Mouse (Mus musculus): ENCODE results near the gene Basp1. TPM values are rescaled to one million over a fixed set of nuclear protein-coding genes. Genes with fewer than 3 reads are reported as not detected.

Basp1 gene
- 119 TPM for polyA plus RNA-seq (2014; fragmentation: Illumina TruSeq; extraction: RNeasy Lipid Tissue Mini Kit (QIAGEN cat#74804); ENCODE audit: low read depth, low replicate concordance)

DNA sequence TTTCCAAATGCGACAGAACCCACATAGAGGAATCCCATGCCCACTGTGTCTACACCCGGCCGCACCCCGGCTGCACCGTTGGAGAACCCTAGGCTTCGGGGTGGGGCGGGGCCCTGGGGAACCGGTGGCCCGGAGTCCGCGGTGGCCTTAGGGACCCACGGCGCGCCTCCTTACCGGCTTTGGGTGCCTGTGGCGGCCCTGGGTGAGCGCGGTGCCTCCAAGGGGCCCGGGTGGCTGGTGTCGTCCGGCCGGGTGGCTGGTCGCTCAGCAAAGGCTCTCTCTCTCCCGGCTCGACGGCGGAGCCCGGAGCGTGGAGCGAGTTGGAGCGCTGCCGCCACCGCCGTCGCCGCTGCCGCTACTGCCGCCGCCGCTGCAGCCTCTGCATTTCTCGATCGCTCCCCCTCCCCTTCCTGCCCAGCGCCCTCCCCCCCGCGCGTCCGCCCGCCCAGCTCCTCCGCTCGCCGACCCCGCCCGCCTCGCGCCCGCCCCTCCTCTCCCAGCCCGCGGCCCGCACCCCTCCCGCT lies at the start of gene Basp1:
TSS of gene Basp1 (minus strand) at position 387 of the 524 bp plus-strand sequence.

Other genes starting within 250 kb of the Basp1 start
- gene Myo10, start 208.8 kb upstream of the Basp1 start, polyA plus RNA-seq (2014; fragmentation: Illumina TruSeq; extraction: RNeasy Lipid Tissue Mini Kit (QIAGEN cat#74804); ENCODE audit: low read depth, low replicate concordance): 15.8 TPM